Mouse (Mus musculus): ENCODE measurements around the gene Plce1.
"Not testable (repeated sequence)": the region's sequence is repeated elsewhere in the genome, so short reads cannot be mapped to it uniquely, and the experiment has no call there.

The Plce1 gene

DNA sequence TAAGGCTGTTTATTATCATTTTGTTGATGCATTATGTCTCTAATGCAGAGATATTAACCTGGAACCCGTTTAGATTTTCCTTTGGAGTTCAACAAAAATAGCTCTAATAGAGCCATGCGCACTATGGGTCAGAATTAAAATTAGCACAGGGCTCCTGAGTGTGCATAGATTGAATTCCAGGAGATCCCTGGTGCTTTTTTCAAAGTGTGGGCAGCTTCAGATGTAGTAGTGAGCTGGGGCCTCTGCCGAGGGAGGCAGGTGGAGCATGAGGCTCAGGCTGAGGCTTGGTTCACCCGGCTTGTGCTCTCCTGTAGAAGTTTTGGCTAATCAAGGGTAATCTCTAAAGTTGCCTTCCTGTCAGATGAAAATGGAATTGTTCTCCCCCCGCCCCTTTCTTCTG, 17.3 kb downstream of the Plce1 start:
- DNase-seq (ENCODE audit: low spot score in 2 of 2): no peak

DNA sequence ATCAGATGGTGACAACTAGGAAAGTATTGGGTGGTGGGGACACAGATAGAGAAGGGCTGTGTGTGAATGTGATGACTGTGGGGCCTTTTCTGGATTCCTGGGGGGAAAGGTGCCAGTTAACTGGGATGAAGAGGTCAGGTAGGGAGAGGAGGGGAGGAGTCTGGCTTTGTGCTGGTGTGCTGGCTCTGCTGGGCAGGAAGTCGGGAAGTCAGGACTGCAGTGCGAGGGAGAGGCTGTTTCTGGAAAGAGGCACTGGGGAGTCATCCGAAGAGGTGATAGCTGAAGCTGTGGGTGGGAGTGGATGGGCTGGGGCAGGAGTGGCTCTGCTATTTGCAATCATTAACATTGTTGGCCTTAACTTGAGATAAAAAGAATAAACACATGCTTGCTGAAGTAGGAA, 23.7 kb downstream of the Plce1 start:
- DNase-seq (ENCODE audit: low spot score in 2 of 2): no peak

DNA sequence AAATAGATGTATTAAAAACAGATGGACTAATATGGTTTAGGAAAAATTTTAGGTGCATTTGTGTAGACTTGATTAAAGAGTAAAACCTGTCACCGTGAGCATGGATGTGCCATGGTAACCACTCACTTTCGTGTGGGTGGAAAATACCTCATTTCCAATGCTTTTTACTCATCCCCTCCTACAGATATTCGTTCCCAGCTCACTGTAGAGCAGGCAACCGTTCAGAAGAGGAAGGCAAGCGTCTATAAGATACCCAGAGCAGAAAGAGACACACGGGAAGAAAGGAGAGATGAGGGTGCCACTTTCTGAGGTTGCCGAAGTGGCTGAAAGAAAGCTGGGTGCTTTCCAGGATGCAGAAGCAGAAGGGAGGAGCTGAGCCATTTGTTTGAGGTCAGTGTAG, 25.2 kb downstream of the Plce1 start:
- no peak for DNase-seq (ENCODE audit: low spot score in 2 of 2)

DNA sequence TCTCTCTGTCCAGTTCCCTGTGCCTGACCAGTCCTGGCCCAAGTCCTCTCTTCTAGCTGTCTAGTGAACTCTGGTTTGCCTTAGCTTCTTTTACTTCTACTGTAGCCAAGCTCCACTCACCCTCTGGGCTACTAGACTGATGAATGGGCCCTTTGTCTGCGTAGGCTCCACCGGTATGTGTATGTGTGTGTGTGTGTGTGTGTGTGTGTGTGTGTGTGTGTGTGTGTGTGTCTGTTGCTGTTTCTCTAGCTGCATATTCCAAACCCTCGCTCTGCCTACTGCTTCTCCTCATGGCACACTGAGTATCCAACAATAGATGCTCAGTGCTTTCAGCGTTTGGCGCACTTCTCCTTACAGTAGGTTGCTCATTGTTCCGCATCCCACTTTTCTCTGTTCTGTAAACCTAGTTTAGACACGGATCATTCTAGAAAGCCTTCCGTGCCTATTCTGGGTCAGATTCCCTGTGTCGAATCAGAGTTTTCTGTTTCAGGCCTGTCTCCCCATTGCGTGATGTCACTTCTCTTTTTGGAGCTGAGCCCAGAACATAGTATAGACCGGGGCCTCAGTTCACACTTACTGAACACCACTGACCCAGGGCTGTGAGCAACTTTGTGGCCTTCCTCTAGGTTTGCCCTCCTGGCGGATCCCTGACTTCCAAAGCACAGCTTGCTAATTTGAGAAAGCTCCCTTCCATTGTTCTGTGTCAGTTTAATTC, 26.5 kb downstream of the Plce1 start:
- peak; percentile 12 to 21 for DNase-seq (ENCODE audit: low spot score in 2 of 2)

DNA sequence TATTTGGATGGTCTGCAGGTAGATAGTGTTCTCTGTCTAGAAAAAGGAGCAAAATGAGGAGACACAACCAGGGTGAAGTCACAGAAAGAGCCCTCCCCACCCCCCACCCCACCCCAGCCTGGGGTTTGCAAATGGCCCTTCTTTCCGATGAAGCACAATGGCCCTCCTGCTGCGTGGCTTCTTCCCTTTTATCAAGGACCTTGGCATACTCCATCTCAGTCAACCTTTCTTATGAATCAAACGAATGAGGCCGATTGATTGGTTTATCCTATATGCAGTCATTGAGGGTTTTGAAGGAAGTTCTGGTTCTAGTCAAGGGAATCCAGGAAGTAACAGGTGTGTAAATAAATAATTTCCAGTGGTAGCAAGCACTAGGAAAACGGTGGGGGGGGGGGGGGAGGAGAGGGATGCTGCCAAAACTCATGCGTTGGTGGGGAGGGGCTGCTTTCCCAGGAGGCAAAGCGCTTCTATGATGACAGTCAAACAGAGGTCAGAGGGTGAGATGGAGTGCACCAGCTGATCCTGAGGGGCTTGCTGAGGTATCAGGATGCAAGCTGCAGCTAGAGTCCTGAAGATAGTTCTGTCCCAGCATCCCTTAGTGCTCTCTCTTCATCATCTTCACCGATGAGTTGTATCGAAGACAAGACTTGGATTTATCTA, 27.2 kb downstream of the Plce1 start:
- no peak for DNase-seq (ENCODE audit: low spot score in 2 of 2)

DNA sequence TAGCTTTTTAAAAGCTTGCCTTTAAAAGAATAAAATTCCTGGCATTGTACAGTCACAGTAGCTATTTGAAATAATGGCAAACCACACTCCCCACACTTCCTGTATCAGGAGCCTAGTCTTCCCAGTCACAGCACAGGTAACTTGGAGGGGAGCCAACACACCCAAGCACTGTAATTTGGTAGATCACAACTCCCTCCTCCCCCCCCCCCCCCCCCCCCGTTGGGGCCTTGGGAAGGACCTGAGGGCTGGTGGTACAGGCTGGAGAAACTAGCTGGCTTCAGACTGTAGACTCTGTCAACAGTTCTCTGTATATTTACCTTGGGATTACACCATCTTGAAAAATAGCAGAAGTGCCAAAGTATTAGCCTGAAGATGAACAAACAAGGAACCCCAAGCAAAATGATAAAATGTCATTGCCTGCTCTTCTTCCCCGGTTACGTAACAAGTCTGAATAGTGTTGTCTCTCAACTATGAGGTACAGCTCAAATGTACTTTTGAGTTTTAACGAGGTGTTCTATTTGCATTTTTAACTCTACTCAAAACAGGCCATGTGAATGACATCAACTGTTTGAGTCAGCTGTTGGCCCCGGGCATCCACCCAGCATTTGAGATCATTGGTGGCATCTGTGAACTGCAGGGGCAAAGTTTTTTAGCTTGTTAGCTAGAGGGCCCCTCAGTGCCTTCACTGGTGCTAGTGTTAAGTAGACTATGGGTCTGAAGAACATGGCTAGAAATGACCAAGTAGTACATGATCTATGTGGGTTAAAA, 33.7 kb downstream of the Plce1 start:
- no peak for DNase-seq (ENCODE audit: low spot score in 2 of 2)

DNA sequence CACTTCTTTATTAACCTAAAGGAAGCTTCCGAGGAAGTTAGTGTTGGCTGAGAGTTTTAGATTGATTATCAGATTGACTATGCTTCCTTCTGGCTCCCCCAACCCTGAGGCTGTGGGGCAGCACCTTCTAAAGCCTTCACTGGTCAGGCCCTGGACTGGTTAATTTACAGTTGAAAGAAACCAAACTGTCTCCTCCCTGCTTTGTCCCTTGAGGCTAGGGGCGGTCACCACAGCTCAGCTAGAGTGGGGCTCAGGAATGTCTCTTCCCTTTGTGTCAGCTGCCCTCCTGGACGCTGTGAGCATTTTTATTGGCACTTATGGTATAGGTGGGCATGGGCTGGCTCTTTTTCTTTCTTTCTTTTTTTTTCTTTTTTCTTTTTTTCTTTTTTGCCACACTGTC, 45.9 kb downstream of the Plce1 start:
- DNase-seq (ENCODE audit: low spot score in 2 of 2): no peak

DNA sequence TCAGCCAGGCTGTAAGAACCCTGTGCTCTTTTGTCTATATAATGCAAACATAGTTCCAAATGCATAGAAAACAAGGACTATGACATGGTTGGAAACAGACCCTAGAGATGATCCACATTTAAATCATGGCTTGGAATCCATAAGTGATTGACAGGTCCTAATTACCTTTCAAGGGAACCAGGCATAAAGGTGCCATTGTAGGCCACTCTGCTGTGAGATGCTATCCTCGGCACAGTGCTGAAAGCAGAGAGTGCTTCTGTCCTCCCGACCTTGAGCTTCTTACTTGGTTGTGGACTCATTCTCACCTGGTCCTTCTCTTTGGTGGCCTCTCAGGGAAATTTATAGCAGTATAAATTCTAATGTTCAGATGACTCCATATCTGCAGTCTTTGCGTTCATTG, 46.6 kb downstream of the Plce1 start:
- no peak for DNase-seq (ENCODE audit: low spot score in 2 of 2)

DNA sequence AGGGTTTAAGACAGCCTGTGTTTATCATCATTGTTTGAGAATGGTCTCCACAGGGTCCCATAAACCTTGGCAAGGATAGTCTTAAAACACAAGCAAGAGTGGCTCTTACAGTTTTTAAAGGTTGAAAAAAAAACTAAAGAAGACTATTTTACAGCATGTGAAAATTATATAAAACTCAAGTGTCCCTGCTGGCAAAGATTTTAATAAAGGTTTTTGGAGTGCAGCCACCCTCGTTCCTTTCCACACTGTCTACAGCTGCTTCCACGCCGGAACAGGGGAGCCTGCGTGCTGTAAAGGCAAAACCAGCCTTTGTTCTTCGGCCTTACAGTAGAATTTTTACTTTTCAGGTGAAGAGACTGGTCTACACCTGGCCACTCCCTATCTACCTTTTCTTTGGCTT, 52.3 kb downstream of the Plce1 start:
- DNase-seq (ENCODE audit: low spot score in 2 of 2): no peak

DNA sequence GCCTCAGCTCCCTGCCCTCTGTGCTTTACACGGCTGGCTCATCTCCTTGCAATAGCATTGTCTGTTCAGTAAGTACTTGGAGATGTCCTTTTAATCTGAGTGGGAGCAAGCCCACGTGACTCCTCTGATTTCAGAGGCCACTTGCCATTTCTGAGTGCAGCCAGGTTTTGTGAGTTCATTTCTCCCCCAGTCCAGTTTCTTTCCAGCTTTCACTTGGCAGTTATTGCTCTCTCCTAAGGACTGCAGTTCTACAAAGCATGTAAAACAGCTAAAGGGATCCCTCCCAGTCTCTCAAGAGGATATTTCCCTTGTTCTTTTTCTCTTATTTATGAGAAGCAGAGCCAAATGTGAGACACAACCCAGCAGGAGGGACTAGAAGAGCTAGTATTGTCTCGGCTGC, 58.4 kb downstream of the Plce1 start:
- DNase-seq (ENCODE audit: low spot score in 2 of 2): no peak

DNA sequence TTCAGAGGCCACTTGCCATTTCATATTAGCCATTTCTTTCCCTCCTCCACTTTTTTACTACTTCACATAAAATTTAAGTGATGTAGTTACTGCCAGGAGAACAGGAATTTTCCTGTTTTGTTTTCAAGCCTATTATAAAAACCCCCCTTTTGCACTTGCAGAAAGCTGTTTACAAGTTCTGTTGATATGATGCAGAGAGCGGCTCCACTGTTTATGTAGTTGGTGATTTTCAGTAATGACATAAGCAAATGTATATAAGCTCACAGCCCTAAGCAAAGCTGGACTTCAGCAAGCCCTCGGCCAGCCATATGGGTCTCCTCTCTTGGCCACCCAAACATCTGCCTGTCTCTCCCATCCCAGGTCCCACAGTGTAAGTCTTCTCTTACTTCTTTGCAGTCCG, 59.6 kb downstream of the Plce1 start:
- no peak for DNase-seq (ENCODE audit: low spot score in 2 of 2)

DNA sequence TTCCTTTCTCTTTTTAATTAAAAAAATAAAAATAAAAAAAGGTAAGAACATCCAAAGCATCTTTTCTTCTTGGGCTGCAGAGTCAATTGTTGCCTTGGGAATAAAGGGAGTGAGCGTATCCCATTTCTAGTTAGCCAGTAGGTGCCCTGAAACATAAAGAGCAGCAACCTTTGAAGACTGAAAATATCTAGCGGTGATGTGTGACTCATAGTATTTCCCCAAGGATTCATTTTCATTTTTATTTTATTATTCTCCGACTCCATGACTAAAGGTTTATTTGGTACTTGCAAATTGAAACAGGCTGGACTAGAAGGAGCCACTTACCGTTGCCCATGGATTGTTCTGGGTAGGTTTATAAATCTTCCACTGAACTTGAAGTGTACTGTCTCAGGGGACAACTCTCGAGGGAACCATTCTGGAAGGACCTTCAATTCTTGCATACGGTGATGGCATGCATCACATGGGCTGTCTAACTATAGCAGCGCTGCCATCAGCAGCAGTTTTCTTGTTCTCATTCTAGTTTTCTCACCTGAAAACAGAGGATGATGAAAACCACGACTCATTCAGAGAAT, 68.7 kb downstream of the Plce1 start:
- no peak for DNase-seq (ENCODE audit: low spot score in 2 of 2)

DNA sequence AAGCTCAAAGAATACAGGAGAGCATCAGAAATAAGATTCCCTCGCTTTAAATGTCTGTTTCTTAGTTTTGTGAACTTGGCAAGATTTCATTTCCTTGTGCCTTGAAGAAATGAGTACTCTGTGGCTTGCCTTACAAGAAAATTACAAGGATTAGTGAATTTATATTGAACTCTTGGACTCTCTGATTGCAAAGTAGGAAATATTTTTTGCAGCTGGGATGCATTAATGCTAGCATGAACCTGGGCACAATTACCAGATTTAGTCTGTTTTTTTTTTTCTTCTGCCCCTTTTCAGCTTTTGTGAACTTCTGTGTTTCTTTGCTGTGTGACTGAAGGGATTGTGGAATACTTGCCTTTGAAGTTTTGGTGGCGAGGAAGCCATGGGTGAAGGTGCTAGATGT, 72.6 kb downstream of the Plce1 start:
- DNase-seq (ENCODE audit: low spot score in 2 of 2): no peak

DNA sequence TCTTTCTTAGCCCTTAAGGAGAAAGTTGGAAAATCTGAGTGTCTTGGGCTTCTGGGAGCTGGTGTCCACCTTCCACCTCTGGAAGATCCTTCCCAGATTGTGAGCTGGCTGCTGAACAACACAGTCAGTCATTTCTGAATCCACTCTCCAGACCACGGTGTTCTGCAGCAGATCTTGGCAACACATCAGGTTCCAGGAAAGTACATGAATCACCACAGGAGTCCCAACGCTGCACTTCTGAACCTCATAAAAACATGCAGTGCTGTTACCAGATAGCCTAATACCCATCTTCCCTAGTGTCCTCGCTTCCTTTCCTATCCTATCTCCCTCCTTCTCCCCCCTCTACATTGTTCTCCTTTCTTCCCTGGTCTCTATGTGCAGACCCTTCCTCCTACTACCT, 74.5 kb downstream of the Plce1 start:
- DNase-seq (ENCODE audit: low spot score in 2 of 2): no peak

DNA sequence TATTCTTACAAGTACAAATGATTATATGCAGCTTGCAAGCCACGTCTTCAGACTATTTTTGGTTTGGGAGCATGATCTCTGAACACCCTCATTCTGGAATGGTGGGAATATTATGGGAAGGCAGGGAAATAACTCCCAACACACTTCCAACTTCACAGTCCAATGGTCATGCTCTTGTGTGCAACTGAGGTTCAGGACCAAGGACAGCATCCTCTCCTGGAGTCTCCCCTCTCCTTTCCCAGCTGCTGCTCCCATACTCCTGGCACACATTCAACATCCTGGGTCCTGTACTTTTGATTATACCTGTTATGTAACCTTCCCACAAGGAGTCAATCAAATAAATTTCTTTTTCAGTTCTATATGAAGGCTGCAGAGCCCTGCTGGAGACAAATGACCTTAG, 77.9 kb downstream of the Plce1 start:
- no peak for DNase-seq (ENCODE audit: low spot score in 2 of 2)

DNA sequence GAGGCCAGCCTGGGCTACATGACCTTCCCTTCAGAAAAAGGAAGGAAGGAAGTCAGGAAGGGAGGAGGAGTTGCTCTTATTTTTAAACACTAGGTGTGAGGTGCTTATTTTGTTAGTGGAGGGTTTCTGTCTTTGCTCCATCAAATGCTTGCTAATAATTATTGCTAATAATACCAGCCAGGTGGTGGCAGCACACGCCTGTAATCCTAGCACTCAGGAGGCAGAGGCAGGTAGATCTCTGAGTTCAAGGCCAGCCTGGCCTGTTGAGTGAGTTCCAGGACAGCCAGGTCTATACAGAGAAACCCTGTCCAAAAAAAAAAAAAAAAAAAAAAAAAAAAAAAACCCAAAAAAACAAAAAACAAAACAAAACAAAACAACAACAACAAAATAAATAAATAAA, 81.0 kb downstream of the Plce1 start:
- not testable (repeated sequence) for DNase-seq (ENCODE audit: low spot score in 2 of 2)

DNA sequence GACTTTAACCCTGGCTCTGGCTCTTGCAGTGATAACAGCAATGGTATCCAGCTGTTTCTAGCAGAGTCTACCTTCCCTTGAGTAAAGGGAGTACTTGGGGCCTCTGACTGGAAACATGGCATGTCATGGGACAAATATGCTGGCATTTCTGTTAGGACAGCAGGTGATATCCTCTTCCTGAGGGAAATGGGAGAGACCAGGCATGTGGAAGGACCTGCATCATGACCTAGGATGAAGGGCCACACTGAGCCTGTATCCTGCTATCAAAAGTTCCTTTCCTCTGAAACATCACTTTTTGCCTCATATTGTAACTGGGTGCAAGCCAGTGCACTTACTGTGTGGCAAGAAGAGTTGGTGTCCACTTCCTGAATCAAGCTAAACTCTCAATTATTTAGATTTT, 85.2 kb downstream of the Plce1 start:
- no peak for DNase-seq (ENCODE audit: low spot score in 2 of 2)

DNA sequence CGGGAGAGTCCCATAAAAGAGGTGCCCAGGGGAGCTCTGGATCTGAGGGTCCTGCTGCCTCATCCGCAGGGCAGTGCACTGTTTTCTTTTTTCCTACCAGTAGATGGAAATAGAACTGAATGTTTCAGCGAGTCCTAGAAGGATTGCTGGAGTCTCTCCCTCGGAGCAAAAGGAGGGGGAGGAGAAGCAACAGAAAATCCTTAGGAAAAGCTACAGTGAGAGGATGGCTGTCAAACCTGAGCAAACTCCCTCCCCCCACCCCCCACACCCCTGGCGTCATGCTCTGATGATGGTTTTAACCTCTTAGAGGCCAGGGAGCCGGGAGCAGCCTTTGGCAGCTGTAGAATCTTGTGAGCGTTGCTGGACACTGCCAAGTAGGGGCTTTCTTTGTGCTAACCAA, 85.8 kb downstream of the Plce1 start:
- peak; percentile 11 to 20 for DNase-seq (ENCODE audit: low spot score in 2 of 2)

DNA sequence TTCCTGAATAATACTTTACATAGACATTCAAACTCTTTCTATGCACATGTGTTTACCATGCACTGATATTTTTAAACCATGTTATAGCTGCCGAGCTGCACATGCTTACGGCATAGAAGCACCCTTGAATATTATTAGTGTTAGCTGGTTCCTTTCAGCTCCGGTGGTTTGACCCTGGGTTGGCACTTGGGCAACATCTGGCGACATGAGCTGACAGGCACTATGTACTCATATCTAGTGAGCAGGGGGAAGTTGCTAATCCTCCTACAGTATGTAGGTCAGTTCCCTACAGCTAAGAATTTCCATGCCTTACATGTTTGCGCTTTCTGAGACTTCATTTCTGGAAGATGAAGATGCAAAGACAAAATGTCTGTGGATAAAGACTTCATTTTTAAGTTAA, 86.4 kb downstream of the Plce1 start:
- no peak for DNase-seq (ENCODE audit: low spot score in 2 of 2)

DNA sequence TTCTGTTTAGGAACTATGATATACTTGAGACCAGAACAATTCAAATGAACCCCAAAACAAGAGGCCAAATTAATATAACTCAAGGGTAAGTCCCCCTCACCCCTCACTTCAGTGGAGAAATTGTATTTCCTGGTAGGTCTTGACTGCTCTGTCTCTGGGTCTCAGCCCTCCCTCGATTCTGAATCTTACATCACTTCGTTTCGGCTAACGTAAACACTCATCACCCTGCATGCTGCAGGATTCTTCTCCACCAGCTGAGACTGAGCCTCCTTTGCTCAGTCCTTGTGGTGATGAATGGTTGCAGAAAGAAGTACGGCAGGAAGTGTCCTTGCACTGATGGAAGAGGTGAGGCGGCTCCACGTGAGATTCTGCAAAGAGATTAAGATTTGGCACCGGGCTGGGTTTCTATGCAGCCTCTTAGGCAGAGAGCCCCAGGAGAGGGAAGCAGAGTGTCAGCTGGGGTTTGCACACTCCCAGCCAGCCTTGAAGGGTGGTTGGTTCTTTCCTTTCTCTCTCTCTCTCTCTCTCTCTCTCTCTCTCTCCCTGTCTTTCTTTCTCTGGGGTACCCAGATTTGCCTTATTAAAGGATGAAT, 97.7 kb downstream of the Plce1 start:
- DNase-seq (ENCODE audit: low spot score in 2 of 2): no peak

DNA sequence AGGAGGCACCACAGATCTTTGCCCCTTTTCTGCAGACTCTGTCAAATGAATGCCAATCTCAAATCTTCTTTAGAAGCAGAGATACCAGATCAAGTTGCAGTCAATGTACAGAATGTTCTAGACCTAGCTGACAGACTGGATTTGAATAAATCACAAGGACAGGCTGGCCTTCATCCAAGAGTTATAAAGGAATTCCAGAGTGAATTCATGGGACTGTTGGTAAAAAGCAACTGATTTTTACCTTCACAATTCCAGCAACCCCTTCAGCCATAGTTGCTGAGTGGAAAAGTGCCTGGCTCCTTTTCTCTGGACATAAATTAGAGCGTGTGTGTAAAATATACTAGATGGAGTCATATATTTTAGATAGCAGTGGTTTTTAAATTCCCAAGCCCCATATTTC, 102.0 kb downstream of the Plce1 start:
- DNase-seq (ENCODE audit: low spot score in 2 of 2): no peak

DNA sequence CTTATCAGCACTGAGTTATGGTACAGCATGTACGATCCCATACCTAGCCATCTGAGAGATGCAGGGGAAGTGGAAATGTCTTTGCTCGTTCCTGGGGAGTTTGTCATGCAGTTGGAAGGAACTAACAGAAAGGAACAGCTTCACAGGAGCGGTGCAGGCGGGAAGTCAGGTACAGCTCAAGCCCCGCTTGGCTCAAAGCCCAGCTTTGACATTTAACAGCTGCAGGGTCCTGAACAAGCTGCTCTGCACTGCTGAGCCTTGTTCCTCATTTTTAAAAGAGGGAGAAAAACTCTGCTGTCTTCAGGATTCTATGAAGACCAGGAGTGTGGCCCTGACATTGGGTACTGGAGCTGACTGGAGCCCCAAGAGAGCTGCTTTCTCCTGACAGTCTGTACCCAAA, 106.7 kb downstream of the Plce1 start:
- DNase-seq (ENCODE audit: low spot score in 2 of 2): no peak
